Mouse (Mus musculus): Measurements from ENCODE around the gene Tex26. TPM values are rescaled to one million over a fixed set of nuclear protein-coding genes. Genes with fewer than 3 reads are reported as not detected.

Tex26 gene
- total and polyA plus RNA-seq, 2 experiments: not detected

DNA sequence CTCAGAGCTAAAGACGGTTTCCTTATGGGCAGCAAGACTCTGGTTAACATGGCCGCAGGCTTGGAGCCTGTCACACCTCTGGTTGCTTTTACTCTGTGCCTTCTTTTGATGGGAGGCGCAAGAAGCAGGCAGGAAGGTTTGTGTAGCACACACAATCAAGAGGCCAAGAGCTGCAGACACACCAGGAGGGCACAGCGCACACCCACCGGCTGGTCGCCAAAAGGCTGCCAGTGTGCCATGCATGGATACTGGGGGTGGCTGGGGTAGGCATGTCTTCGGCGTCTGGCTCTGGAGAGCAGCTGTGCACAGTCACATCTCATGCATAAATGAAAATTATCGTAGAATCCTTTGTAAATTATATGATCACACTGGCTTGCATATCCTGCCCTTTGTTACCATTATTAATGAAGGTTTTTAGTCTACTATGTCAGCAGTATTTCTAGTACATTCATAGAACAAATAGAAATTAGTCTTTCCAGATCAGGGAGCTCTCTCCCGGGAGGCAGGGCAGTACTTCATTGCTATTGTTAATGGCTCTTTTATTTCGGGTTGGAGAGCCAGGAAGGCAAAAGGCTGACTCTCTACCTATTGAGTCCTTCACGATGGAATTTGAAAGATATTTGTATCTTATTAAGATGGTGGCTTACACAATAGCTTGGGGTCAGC is 57.1 kb downstream of the Tex26 start:
- Histone ChIP-seq H3K9ac (ENCODE audit: low read depth, low read length) (no peak overlapping the region), H3K79me2 (ENCODE audit: control insufficient read depth, insufficient read depth, low read length) (no peaks in the 10 kb centered on the region), H3K4me1 (ENCODE audit: control insufficient read depth, insufficient read depth, low read length) (no peaks in the 10 kb centered on the region), H3K4me3 (ENCODE audit: insufficient read depth, low read depth, low read length) (no peak overlapping the region), H3K27me3 (ENCODE audit: control insufficient read depth, insufficient read depth, low read length) (no peaks in the 10 kb centered on the region), H3K36me3 (ENCODE audit: control insufficient read depth, insufficient read depth, low read length) (no peaks in the 10 kb centered on the region), H3K27ac (replicated peaks; ENCODE audit: insufficient read depth, low read depth, low read length) (no peak overlapping the region)
- WGBS: 78% methylated on average over 12 of the region's 12 CpGs
- no peak for DNase-seq (ENCODE audit: extremely low read depth, low read depth, low spot score)
- TF ChIP-seq POLR2A (IDR thresholded peaks at IDR 0.05; ENCODE audit: extremely low read depth, insufficient read depth, low read length): no peak
- no peak for TF ChIP-seq CTCF (IDR thresholded peaks at IDR 0.05; ENCODE audit: low read depth, low read length)

DNA sequence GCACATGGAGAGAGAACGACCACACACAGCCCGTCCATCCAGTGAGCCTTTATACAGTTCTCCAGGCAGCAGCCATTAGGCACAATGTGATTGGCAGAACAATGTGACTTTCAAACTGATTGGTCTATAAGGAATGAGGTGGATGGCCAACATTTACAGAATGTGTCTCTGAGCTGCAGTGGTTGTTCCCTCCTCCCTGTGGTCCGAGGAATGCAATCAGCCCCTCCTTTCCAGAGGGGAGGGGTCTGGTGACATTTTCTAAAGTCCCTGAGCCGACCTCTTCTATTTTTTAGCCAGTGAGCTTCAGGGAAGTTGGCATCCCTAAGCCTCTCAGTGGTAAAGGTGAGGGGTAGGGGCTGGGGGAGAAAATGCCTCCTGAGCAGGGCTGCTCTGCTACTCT is 60.5 kb downstream of the Tex26 start:
- Histone ChIP-seq H3K4me3 (ENCODE audit: insufficient read depth, low read depth, low read length) (no peak overlapping the region), H3K27me3 (ENCODE audit: control insufficient read depth, insufficient read depth, low read length) (no peaks in the 10 kb centered on the region), H3K36me3 (ENCODE audit: control insufficient read depth, insufficient read depth, low read length) (no peaks in the 10 kb centered on the region), H3K79me2 (ENCODE audit: control insufficient read depth, insufficient read depth, low read length) (no peaks in the 10 kb centered on the region), H3K27ac (replicated peaks; ENCODE audit: insufficient read depth, low read depth, low read length) (no peak overlapping the region), H3K4me1 (ENCODE audit: control insufficient read depth, insufficient read depth, low read length) (no peaks in the 10 kb centered on the region), H3K9ac (ENCODE audit: low read depth, low read length) (no peak overlapping the region)
- no peak for TF ChIP-seq CTCF (IDR thresholded peaks at IDR 0.05; ENCODE audit: low read depth, low read length)
- no peak for TF ChIP-seq POLR2A (IDR thresholded peaks at IDR 0.05; ENCODE audit: extremely low read depth, insufficient read depth, low read length)
- no peak for DNase-seq (ENCODE audit: extremely low read depth, low read depth, low spot score)
- 43% methylated on average over 4 of the region's 4 CpGs for WGBS

DNA sequence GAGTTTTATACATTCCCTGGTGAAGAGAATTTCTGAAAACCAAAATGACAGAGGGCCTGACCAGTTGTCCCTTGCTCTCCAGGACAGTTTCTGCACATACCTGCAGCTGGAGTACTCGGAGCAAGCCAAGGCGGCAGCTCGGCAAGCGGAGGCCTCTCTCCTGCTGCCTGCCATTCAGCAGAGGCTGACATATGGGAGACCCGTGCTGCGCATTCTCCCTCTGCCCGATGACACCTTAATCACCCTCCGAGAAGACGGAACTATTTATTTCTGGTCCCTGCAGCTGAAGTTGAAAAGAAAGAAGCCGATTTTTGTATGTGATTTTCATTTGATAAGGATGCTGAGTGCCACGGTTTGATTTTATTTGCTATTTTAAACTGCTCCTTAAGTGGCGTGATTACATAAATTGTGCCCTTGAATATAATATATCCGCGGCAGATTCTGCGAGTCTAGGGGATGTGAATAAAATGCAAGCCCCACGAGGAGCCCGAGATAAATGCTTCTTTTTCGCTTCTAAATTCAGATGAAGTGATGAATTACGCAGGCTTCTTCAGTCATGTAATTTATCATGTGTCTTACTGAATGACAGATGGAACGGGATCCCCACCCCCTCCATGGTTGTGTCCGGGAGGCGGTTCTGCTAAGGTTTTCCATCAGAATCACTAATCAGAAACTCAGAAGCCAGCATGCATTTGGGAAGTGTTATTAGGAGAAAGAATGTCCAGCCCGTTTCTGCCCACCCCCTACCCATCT is 64.1 kb downstream of the Tex26 start:
- Histone ChIP-seq H3K79me2 (ENCODE audit: control insufficient read depth, insufficient read depth, low read length) (no peaks in the 10 kb centered on the region), H3K9ac (ENCODE audit: low read depth, low read length) (no peak overlapping the region), H3K27ac (replicated peaks; ENCODE audit: insufficient read depth, low read depth, low read length) (no peak overlapping the region), H3K36me3 (ENCODE audit: control insufficient read depth, insufficient read depth, low read length) (no peaks in the 10 kb centered on the region), H3K27me3 (ENCODE audit: control insufficient read depth, insufficient read depth, low read length) (no peaks in the 10 kb centered on the region), H3K4me3 (ENCODE audit: insufficient read depth, low read depth, low read length) (no peak overlapping the region), H3K4me1 (ENCODE audit: control insufficient read depth, insufficient read depth, low read length) (no peaks in the 10 kb centered on the region)
- TF ChIP-seq CTCF (IDR thresholded peaks at IDR 0.05; ENCODE audit: low read depth, low read length): no peak
- TF ChIP-seq POLR2A (IDR thresholded peaks at IDR 0.05; ENCODE audit: extremely low read depth, insufficient read depth, low read length): no peak
- WGBS: 86% methylated on average over 23 of the region's 23 CpGs
- no peak for DNase-seq (ENCODE audit: extremely low read depth, low read depth, low spot score)

DNA sequence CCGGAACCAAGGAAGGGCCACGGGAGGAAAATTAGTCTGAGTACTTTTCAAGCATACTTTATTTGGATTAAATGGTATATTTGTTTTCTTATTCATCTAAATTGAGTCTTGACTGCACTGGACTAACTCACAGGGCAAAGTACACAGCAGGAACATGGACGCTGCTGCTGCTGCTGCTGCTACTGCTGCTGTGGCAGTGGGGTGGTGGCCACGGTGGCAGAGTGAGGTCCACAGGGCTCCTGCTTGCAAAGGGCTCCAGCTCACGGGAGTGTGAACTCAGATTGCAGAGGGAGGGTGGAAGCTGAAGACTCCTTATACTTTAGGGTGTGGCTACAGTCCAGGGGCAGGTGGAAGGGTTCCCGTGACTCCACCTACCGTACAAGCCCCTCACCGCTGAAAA is 65.5 kb downstream of the Tex26 start:
- TF ChIP-seq POLR2A (IDR thresholded peaks at IDR 0.05; ENCODE audit: extremely low read depth, insufficient read depth, low read length): no peak
- no peak for TF ChIP-seq CTCF (IDR thresholded peaks at IDR 0.05; ENCODE audit: low read depth, low read length)
- no peaks in the 10 kb centered on the region for H3K36me3 ChIP-seq (ENCODE audit: control insufficient read depth, insufficient read depth, low read length)
- DNase-seq (ENCODE audit: extremely low read depth, low read depth, low spot score): no peak
- no peak overlapping the region for H3K27ac ChIP-seq (replicated peaks; ENCODE audit: insufficient read depth, low read depth, low read length)
- 75% methylated on average over 8 of the region's 8 CpGs for WGBS
- no peaks in the 10 kb centered on the region for H3K27me3 ChIP-seq (ENCODE audit: control insufficient read depth, insufficient read depth, low read length)
- H3K79me2 ChIP-seq (ENCODE audit: control insufficient read depth, insufficient read depth, low read length): no peaks in the 10 kb centered on the region
- no peak overlapping the region for H3K4me3 ChIP-seq (ENCODE audit: insufficient read depth, low read depth, low read length)
- H3K4me1 ChIP-seq (ENCODE audit: control insufficient read depth, insufficient read depth, low read length): no peaks in the 10 kb centered on the region
- no peak overlapping the region for H3K9ac ChIP-seq (ENCODE audit: low read depth, low read length)

DNA sequence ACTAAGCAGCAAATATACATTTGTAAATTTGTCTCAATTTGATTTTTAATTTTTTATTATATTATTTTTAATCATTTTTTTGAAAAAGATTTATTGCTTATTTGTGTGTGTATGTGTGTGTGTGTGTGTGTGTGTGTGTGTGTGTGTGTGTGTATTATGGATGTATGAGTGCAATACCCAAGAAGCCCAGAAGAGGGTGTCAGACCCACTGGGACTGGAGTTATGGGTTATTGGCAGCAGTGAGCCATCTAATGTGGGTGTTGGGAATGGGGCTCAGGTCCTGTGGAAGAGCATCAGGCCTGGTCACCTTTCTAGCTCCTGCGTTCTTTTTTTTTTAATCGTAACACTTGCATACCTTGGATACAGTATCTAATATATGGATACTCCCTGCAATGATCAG is 66.6 kb downstream of the Tex26 start:
- Histone ChIP-seq H3K36me3 (ENCODE audit: control insufficient read depth, insufficient read depth, low read length) (no peaks in the 10 kb centered on the region), H3K79me2 (ENCODE audit: control insufficient read depth, insufficient read depth, low read length) (no peaks in the 10 kb centered on the region), H3K27ac (replicated peaks; ENCODE audit: insufficient read depth, low read depth, low read length) (no peak overlapping the region), H3K9ac (ENCODE audit: low read depth, low read length) (no peak overlapping the region), H3K27me3 (ENCODE audit: control insufficient read depth, insufficient read depth, low read length) (no peaks in the 10 kb centered on the region), H3K4me1 (ENCODE audit: control insufficient read depth, insufficient read depth, low read length) (no peaks in the 10 kb centered on the region), H3K4me3 (ENCODE audit: insufficient read depth, low read depth, low read length) (no peak overlapping the region)
- DNase-seq (ENCODE audit: extremely low read depth, low read depth, low spot score): no peak
- WGBS: 94% methylated on average over 2 of the region's 2 CpGs
- TF ChIP-seq CTCF (IDR thresholded peaks at IDR 0.05; ENCODE audit: low read depth, low read length): no peak
- TF ChIP-seq POLR2A (IDR thresholded peaks at IDR 0.05; ENCODE audit: extremely low read depth, insufficient read depth, low read length): no peak
